Mouse (Mus musculus): Measurements from ENCODE around the gene Bptf. TPM values are rescaled to one million over a fixed set of nuclear protein-coding genes. Genes with fewer than 3 reads are reported as not detected.
"Not testable (repeated sequence)": the region's sequence is repeated elsewhere in the genome, so short reads cannot be mapped to it uniquely, and the experiment has no call there.

Bptf gene
- polyA plus RNA-seq, 1 experiment from 2014 or later = 19.6 TPM

DNA sequence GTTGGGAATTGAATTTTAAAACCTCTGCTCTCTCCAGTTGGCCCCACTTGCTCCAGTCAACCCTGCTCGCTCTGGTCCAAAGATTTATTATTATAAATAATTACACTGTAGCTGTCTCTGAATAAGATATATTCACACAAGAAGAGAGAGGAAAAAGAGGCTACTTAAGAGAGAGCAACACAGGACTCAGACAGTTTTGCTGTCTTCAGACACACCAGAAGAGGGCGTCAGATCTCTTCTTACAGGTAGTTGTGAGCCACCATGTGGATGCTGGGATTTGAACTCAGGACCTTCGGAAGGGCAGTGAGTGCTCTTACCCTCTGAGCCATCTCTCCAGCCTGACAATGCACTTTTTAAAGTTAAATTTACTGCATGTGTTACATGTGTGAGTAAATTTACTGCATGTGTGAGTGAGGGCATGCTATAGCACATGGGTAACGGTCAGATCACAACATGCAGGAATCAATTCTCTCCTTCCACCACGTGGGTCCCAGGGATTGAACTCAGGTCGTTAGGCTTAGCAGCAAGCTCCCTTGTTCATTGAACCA, 114.5 kb downstream of the Bptf start:
- Histone ChIP-seq H3K4me2 (no peak overlapping the region), H3K27me3 (replicated peaks) (no peaks in the 10 kb centered on the region), H3K27ac (ENCODE audit: poor library complexity, severe bottlenecking) (no peak overlapping the region), H3K9ac (no peak overlapping the region), H3K4me3 (no peak overlapping the region), H3K9me3 (replicated peaks) (no peaks in the 10 kb centered on the region), H3K4me1 (replicated peaks) (no peaks in the 10 kb centered on the region), H3K36me3 (no peaks in the 10 kb centered on the region)
- WGBS = 53% methylated on average over 6 of the region's 6 CpGs
- ATAC-seq (ENCODE audit: insufficient number of reproducible peaks, low FRiP score) = no peak

GRCm38 (mm10) chr11:107016893-107017292, 115.0 kb downstream of the Bptf start:
- Histone ChIP-seq H3K27ac (ENCODE audit: poor library complexity, severe bottlenecking) (no peak overlapping the region), H3K27me3 (replicated peaks) (no peaks in the 10 kb centered on the region), H3K9ac (no peak overlapping the region), H3K4me2 (no peak overlapping the region), H3K36me3 (no peaks in the 10 kb centered on the region), H3K4me1 (replicated peaks) (no peaks in the 10 kb centered on the region), H3K9me3 (replicated peaks) (no peaks in the 10 kb centered on the region), H3K4me3 (no peak overlapping the region)
- ATAC-seq (ENCODE audit: insufficient number of reproducible peaks, low FRiP score) = no peak
- WGBS = 61% methylated on average over 1 of the region's 1 CpGs

GRCm38 (mm10) chr11:107015535-107016187, 116.3 kb downstream of the Bptf start:
- H3K27ac ChIP-seq (ENCODE audit: poor library complexity, severe bottlenecking); H3K4me3 ChIP-seq; H3K4me1 ChIP-seq (replicated peaks); H3K4me2 ChIP-seq; H3K27me3 ChIP-seq (replicated peaks); H3K36me3 ChIP-seq; H3K9ac ChIP-seq; ATAC-seq (ENCODE audit: insufficient number of reproducible peaks, low FRiP score); H3K9me3 ChIP-seq (replicated peaks): not testable (repeated sequence)
- 70% methylated on average over 11 of the region's 11 CpGs for WGBS

- peak overlapping the region; percentile 8; the same call in 1 of the 2 replicates for H3K4me3 ChIP-seq
- no peaks in the 10 kb centered on the region for H3K27me3 ChIP-seq (replicated peaks)
- WGBS = 34% methylated on average over 14 of the region's 14 CpGs
- H3K9me3 ChIP-seq (replicated peaks) = no peaks in the 10 kb centered on the region
- H3K36me3 ChIP-seq = no peaks in the 10 kb centered on the region
- H3K9ac ChIP-seq = no peak overlapping the region
- H3K4me1 ChIP-seq (replicated peaks) = no peaks in the 10 kb centered on the region
- no peak overlapping the region for H3K27ac ChIP-seq (ENCODE audit: poor library complexity, severe bottlenecking)
- no peak for ATAC-seq (ENCODE audit: insufficient number of reproducible peaks, low FRiP score)
- peak overlapping the region; percentile 37 for H3K4me2 ChIP-seq
These were observed 117.2 kb downstream of the Bptf start for GRCm38 (mm10) chr11:107014597-107015309.

DNA sequence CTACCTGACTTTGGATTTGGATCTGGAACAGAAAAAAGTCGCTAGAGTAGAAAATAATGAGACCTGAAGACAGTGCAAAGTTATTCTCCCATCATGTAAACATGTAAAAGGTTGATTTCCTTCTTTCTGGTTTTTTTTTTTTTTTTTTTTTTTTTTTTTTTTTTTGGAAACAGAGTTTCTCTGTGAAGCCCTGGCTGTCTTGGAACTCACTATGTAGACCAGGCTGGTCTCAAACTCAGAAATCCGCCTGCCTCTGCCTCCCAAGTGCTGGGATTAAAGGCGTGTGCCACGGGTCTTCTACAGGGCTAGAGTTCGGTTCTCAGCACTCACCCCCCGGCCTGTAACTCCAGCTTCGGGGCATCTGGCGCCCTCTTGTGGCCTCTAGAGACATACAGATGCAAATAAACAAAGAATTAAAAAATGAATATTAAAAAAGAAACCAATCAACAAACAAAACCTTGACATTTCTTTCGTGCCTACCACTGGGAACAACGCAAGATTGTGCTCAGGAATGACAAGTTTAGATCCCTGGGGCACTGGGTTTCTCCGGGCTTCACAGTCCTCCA, 117.8 kb downstream of the Bptf start:
- 77% methylated on average over 11 of the region's 11 CpGs for WGBS
- H3K4me3 ChIP-seq = no peak overlapping the region
- H3K9me3 ChIP-seq (replicated peaks) = no peaks in the 10 kb centered on the region
- H3K4me2 ChIP-seq = no peak overlapping the region
- H3K4me1 ChIP-seq (replicated peaks) = no peaks in the 10 kb centered on the region
- H3K27me3 ChIP-seq (replicated peaks) = 0 out of 2 replicates have a peak, but pooled peaks cover 2% of the 10 kb centered on the region
- no peak overlapping the region for H3K27ac ChIP-seq (ENCODE audit: poor library complexity, severe bottlenecking)
- no peaks in the 10 kb centered on the region for H3K36me3 ChIP-seq
- no peak for ATAC-seq (ENCODE audit: insufficient number of reproducible peaks, low FRiP score)
- H3K9ac ChIP-seq = no peak overlapping the region

- H3K4me3 ChIP-seq = peak overlapping the region; percentile 60
- H3K27me3 ChIP-seq (replicated peaks) = 0 out of 2 replicates have a peak, but pooled peaks cover 6% of the 10 kb centered on the region
- H3K9ac ChIP-seq = peak overlapping the region; percentile 76
- under 1% methylated on average over 37 of the region's 37 CpGs for WGBS
- H3K9me3 ChIP-seq (replicated peaks) = no peaks in the 10 kb centered on the region
- H3K4me1 ChIP-seq (replicated peaks) = no peaks in the 10 kb centered on the region
- H3K4me2 ChIP-seq = peak overlapping the region; percentile 69
- peak overlapping the region; percentile 94 for H3K27ac ChIP-seq (ENCODE audit: poor library complexity, severe bottlenecking)
- peak; percentile 94 for ATAC-seq (ENCODE audit: insufficient number of reproducible peaks, low FRiP score)
- H3K36me3 ChIP-seq = no peaks in the 10 kb centered on the region
These were observed 119.5 kb downstream of the Bptf start for GRCm38 (mm10) chr11:107012324-107013017.

DNA sequence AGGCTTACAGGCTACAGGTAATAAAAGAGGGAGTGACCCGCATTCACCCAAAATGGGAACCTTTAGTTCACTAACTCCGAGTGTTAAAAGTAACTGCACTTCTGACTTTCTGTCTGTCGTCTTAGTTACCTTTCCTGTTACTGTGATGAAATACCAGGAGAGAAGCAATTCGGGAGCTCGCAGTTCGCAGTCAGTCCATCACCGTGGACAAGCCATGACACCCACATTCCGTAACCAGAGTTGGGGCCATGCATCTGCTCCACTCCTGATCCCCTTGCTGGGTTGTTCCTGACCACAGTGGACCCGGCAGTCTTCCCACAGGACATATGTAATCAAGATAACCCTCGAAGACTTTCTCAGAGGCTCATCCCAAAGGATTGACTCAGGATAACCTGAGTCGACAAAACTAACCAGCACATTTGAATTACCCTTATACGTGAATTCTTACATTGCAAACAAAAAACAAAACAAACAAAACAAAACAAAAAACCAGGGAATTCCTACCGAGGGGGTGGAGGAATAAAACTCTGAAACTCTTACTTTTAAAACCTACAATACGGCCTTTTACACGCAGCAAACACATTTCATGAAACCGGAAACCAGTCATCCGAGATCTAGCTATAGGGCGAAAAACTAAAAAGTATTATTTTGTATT, 120.1 kb downstream of the Bptf start:
- 35% methylated on average over 18 of the region's 18 CpGs for WGBS

GRCm38 (mm10) chr11:107011171-107011570, 120.8 kb downstream of the Bptf start:
- H3K4me3 ChIP-seq = no peak overlapping the region
- no peak overlapping the region for H3K9ac ChIP-seq
- H3K27me3 ChIP-seq (replicated peaks) = 0 out of 2 replicates have a peak, but pooled peaks cover 6% of the 10 kb centered on the region
- H3K4me1 ChIP-seq (replicated peaks) = no peaks in the 10 kb centered on the region
- no peaks in the 10 kb centered on the region for H3K36me3 ChIP-seq
- WGBS = 70% methylated on average over 7 of the region's 7 CpGs
- H3K4me2 ChIP-seq = no peak overlapping the region
- H3K27ac ChIP-seq (ENCODE audit: poor library complexity, severe bottlenecking) = no peak overlapping the region
- ATAC-seq (ENCODE audit: insufficient number of reproducible peaks, low FRiP score) = no peak
- H3K9me3 ChIP-seq (replicated peaks) = no peaks in the 10 kb centered on the region

More for the DNA sequence above, 120.1 kb downstream of the Bptf start:
- Histone ChIP-seq H3K4me3 (peak overlapping the region; percentile 60), H3K9me3 (replicated peaks) (no peaks in the 10 kb centered on the region), H3K27me3 (replicated peaks) (0 out of 2 replicates have a peak, but pooled peaks cover 6% of the 10 kb centered on the region), H3K27ac (ENCODE audit: poor library complexity, severe bottlenecking) (peak overlapping the region; percentile 94), H3K4me2 (peak overlapping the region; percentile 69), H3K36me3 (no peaks in the 10 kb centered on the region), H3K4me1 (replicated peaks) (no peaks in the 10 kb centered on the region), H3K9ac (peak overlapping the region; percentile 76)
- no peak for ATAC-seq (ENCODE audit: insufficient number of reproducible peaks, low FRiP score)

DNA sequence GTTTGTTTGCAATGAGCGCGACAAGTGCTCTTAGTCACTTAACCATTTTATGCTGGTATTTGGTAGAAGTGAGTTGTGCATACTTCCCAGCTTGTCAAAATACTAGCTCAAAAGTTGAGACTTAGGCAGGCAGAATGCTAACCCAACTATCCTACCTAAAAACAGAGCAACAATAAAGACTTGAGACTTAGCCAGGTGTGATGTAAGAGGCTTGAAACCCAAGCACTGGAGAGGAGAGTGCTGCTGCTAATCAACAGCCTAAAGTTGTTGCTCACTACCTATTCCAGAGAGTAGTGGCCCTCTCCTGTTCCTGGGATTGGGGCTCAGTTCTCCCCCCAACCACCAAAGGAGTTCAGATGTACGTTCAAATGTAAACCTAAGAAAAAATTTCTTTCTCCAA, 121.5 kb downstream of the Bptf start:
- WGBS = 95% methylated on average over 3 of the region's 3 CpGs

DNA sequence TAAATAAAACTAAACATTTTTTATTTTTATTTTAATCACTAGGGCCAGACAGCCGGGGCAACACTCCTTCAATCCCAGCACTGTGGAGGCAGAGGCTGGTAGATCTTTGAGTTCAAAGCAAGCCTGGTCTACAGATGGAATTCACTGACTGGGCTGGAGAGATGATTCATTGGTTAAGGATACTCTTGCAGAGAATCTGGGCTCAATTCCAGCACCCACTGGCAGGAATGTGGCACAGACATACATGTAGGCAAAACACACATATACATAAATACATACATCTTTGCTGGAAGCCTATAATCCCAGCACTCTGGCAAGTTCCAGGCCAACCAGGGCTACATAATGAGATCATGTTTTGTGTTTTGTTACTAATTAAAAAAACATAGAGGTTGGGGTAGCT, 126.4 kb downstream of the Bptf start:
- Histone ChIP-seq H3K4me2 (no peak overlapping the region), H3K36me3 (no peaks in the 10 kb centered on the region), H3K9me3 (replicated peaks) (no peaks in the 10 kb centered on the region), H3K9ac (no peak overlapping the region), H3K27me3 (replicated peaks) (0 out of 2 replicates have a peak, but pooled peaks cover 6% of the 10 kb centered on the region), H3K4me3 (no peak overlapping the region), H3K27ac (ENCODE audit: poor library complexity, severe bottlenecking) (no peak overlapping the region), H3K4me1 (replicated peaks) (no peaks in the 10 kb centered on the region)
- ATAC-seq (ENCODE audit: insufficient number of reproducible peaks, low FRiP score) = no peak
- 91% methylated on average over 1 of the region's 1 CpGs for WGBS

More for the DNA sequence above, 121.5 kb downstream of the Bptf start:
- ATAC-seq (ENCODE audit: insufficient number of reproducible peaks, low FRiP score) = no peak
- no peak overlapping the region for H3K9ac ChIP-seq
- no peaks in the 10 kb centered on the region for H3K4me1 ChIP-seq (replicated peaks)
- H3K36me3 ChIP-seq = no peaks in the 10 kb centered on the region
- no peak overlapping the region for H3K4me2 ChIP-seq
- H3K27ac ChIP-seq (ENCODE audit: poor library complexity, severe bottlenecking) = no peak overlapping the region
- H3K4me3 ChIP-seq = no peak overlapping the region
- 0 out of 2 replicates have a peak, but pooled peaks cover 6% of the 10 kb centered on the region for H3K27me3 ChIP-seq (replicated peaks)
- no peaks in the 10 kb centered on the region for H3K9me3 ChIP-seq (replicated peaks)

Data from heart, embryonic 12.5 days (tissue).